Comparison of ENCODE assay signal across 30 mouse cellular contexts in the genomic region with DNA sequence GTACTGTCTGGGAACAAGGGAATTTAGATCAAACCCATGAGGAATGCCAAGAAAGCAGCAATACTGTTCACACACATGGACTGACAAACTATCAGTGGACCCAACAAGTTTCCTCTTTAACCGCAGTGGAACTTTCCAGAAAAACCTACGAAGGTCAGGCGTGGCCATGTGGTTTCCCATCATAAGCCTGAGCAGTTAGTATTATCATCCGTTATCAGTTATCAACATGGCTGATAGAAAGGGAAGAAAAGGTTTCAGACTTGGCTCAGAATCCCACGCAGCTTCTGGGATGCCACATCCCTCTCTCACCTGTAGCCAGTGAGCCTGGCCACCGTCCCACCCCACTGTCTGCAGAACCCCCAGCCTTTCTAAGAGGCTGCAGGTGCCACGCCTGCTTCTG.
"Had no signal": no experiment of that assay in that cellular context is flagged by ENCODE, and none has a peak within 500 bp of the region (broad histone marks: within the 10 kb centered on the region; RNA-seq: fewer than 3 reads in every experiment).

No protein-coding gene starts in this region.

- H3K4me1 ChIP-seq: intestine, embryonic 15.5 days had no signal

- H3K9me3 ChIP-seq: heart, embryonic 12.5 days; heart, embryonic 13.5 days; heart, embryonic 15.5 days; hindbrain, embryonic 10.5 days; hindbrain, embryonic 12.5 days; hindbrain, embryonic 13.5 days; hindbrain, embryonic 15.5 days; intestine, embryonic 15.5 days; kidney, embryonic 15.5 days had no signal

- H3K9ac ChIP-seq: heart, embryonic 12.5 days; heart, embryonic 13.5 days; heart, embryonic 15.5 days; hindbrain, embryonic 12.5 days; hindbrain, embryonic 13.5 days; hindbrain, embryonic 14.5 days; hindbrain, embryonic 15.5 days; intestine, embryonic 15.5 days; kidney, embryonic 15.5 days had no signal

- H3K27ac ChIP-seq: heart, embryonic 13.5 days; heart, embryonic 15.5 days; hindbrain, embryonic 10.5 days; hindbrain, embryonic 12.5 days; hindbrain, embryonic 13.5 days; hindbrain, embryonic 14.5 days; hindbrain, embryonic 15.5 days; hindbrain, postnatal 0 days; intestine, embryonic 15.5 days; kidney, embryonic 15.5 days; kidney, postnatal 0 days; layer of hippocampus, adult 2 months; left cerebral cortex, adult 2 months had no signal

- DNase-seq: heart, postnatal 10 days; heart, postnatal 14 days; heart, postnatal 36 days; heart, postnatal 4 days; kidney, adult 11 months; kidney, adult 18-20 months; kidney, adult 2 months; kidney, adult 8-10 months; kidney, adult 9 months; kidney, postnatal 10 days; kidney, postnatal 14 days; kidney, postnatal 25 days; kidney, postnatal 36 days; kidney, postnatal 4 days; layer of hippocampus, adult 9-11 months; layer of hippocampus, postnatal 36 days had no signal

- H3K4me3 ChIP-seq: heart, embryonic 12.5 days; heart, embryonic 13.5 days; heart, embryonic 15.5 days; hindbrain, embryonic 10.5 days; hindbrain, embryonic 12.5 days; hindbrain, embryonic 13.5 days; hindbrain, embryonic 15.5 days; intestine, embryonic 15.5 days; kidney, embryonic 15.5 days; layer of hippocampus, adult 2 months; left cerebral cortex, adult 2 months had no signal

- H3K36me3 ChIP-seq: heart, embryonic 12.5 days; heart, embryonic 13.5 days; heart, embryonic 15.5 days; hindbrain, embryonic 10.5 days; hindbrain, embryonic 12.5 days; hindbrain, embryonic 13.5 days; hindbrain, embryonic 15.5 days; intestine, embryonic 15.5 days; kidney, embryonic 15.5 days had no signal

- H3K27me3 ChIP-seq: heart, embryonic 15.5 days; hindbrain, embryonic 12.5 days; hindbrain, embryonic 13.5 days; hindbrain, embryonic 15.5 days; intestine, embryonic 15.5 days had no signal
